Mouse (Mus musculus) activated CD4-positive, CD25-positive, alpha-beta regulatory T cell, adult 4 months (primary cell): Measurements from ENCODE around the gene Rhox9. TPM values are rescaled to one million over a fixed set of nuclear protein-coding genes. Genes with fewer than 3 reads are reported as not detected.
"Not testable (repeated sequence)": the region's sequence is repeated elsewhere in the genome, so short reads cannot be mapped to it uniquely, and the experiment has no call there.

Experiments used
- ATAC-seq: one replicate; pipeline ENCODE4 v1.8.0; 2017
- polyA plus RNA-seq, 2 experiments: library from polyadenylated mRNA; unstranded; fragments of 100-300 nt; shearing (Covaris generic); gene quantifications; one replicate each; pipeline ENCODE4 v1.2.1; 2017

Rhox9 gene
- not detected for polyA plus RNA-seq

- not testable (repeated sequence) for ATAC-seq
These were observed at the start of gene Rhox9 for GRCm38 (mm10) chrX:37901670-37902069. Gene Rhox9 (minus strand): TSS chrX:37901770.

DNA sequence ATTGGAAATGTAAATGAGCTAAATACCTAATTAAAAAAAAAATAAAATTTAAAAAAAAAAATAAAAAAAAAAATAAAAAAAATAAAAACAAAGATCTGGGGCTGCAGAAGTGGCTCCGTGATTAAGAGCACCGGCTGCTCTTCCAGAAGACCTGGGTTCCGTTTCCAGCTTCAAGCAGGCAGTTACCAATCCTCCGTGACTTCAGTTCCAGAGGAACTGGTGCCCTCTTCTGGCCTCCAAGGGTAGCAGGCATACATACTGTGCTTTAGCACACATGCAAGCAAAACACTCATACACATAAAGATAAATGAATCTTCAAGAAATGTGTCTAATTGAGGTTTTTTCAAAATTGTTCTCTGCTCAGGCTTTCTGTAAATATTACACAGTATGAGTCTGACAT, 14.7 kb upstream of the Rhox9 start:
- ATAC-seq: no peak

GRCm38 (mm10) chrX:37908581-37908980, 7.0 kb upstream of the Rhox9 start:
- ATAC-seq: no peak

DNA sequence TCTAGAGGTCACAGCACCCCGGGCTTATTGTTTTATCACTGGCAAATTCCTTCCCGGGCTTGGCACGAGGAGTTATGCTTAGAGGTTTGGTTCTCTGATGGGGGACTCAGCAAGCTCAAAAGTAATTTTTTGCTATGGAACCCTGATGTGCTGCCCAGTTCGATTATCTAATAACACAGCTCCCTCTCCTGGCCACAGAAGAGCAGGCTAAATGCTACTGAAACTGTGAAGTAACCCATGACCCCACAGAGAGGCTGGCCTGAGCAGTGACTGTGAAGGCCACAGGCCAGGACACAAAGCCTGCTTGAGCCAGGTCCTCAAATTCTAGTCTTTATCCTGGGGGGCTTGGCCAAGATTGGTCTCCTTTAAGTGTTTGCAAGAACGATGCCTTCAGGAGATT, 2.2 kb upstream of the Rhox9 start:
- no peak for ATAC-seq

- ATAC-seq: not testable (repeated sequence)
These were observed 4.4 kb downstream of the Rhox9 start, which contains the start of gene Rhox7b for GRCm38 (mm10) chrX:37897132-37897531. Gene Rhox7b (minus strand): TSS chrX:37897232.

- no peak for ATAC-seq
These were observed 22.7 kb downstream of the Rhox9 start, which contains the start of gene Rhox8 for GRCm38 (mm10) chrX:37878844-37879243. Gene Rhox8 (minus strand): TSS chrX:37878944.

DNA sequence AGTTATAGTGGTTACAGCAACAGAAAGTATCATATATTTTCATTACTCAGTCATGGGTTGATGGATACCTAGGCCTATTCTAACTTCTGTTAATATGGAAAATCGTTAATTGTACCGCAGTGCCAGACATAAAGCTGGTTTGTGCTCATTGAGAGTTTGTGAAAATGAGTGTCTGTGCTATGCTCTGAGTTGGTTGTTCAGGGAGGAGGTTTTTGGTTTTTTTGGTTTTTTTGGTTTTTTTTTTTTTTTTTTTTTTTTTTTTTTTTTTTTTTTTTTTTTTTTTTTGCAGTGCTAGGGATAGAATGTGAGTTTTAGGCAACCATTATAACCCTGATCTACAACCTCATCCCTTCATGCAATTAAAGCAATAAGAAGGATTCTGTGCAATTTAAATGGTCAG, 29.9 kb downstream of the Rhox9 start:
- ATAC-seq: no peak

Other genes starting within 250 kb of the Rhox9 start
- gene Rhox3h, start 233.0 kb downstream of the Rhox9 start, polyA plus RNA-seq: not detected
- not detected for gene Rhox2h, start 228.5 kb downstream of the Rhox9 start, polyA plus RNA-seq
- not detected for gene Rhox5, start 96.9 kb downstream of the Rhox9 start, polyA plus RNA-seq
- gene Rhox6, start 74.9 kb downstream of the Rhox9 start, polyA plus RNA-seq: not detected
- not detected for gene Rhox7a, start 70.1 kb downstream of the Rhox9 start, polyA plus RNA-seq
- gene Rhox8, start 22.8 kb downstream of the Rhox9 start, polyA plus RNA-seq: under 1 TPM in 1 of 2 experiments, not detected in 1; 0.46 TPM
- not detected for gene Rhox7b, start 4.5 kb downstream of the Rhox9 start, polyA plus RNA-seq
- under 1 TPM in 1 of 2 experiments, not detected in 1; 0.36 TPM for gene Btg1-ps1, start 117.0 kb upstream of the Rhox9 start, polyA plus RNA-seq
- not detected for gene Btg1-ps2, start 141.3 kb upstream of the Rhox9 start, polyA plus RNA-seq
- not detected for gene Rhox10, start 164.7 kb upstream of the Rhox9 start, polyA plus RNA-seq
- not detected for gene Rhox11, start 183.4 kb upstream of the Rhox9 start, polyA plus RNA-seq
- gene Rhox12, start 209.1 kb upstream of the Rhox9 start, polyA plus RNA-seq: not detected
- not detected for gene Rhox13, start 219.4 kb upstream of the Rhox9 start, polyA plus RNA-seq